Mouse (Mus musculus) naive thymus-derived CD4-positive, alpha-beta T cell, adult 2 months (primary cell): ENCODE measurements around the gene Slc29a2.

ENCODE experiments used
- DNase-seq: peaks from one replicate; pipeline ENCODE4 v3.0.0-alpha.2; 2011; ENCODE audit warnings: low read depth

Gene Slc29a2

GRCm38 (mm10) chr19:5032686-5033085 is 9.0 kb downstream of the Slc29a2 start:
- DNase-seq: no peak

- DNase-seq: no peak
Observed at GRCm38 (mm10) chr19:5036577-5036976, 12.9 kb downstream of the Slc29a2 start.

GRCm38 (mm10) chr19:5037678-5038571 is 14.3 kb downstream of the Slc29a2 start:
- DNase-seq: peak; percentile 59

- peak; percentile 88 for DNase-seq
Observed at GRCm38 (mm10) chr19:5038709-5039156, 15.1 kb downstream of the Slc29a2 start, which contains the start of the genes B4gat1 and AC124502.3. Gene B4gat1, plus strand, starts transcription at chr19:5038826. Gene AC124502.3, plus strand, starts transcription at chr19:5038891.

- DNase-seq: no peak
Observed at GRCm38 (mm10) chr19:5039301-5040114, 15.8 kb downstream of the Slc29a2 start.

- peak; percentile 90 for DNase-seq
Observed at GRCm38 (mm10) chr19:5040862-5041523, 17.3 kb downstream of the Slc29a2 start, which contains the start of gene Brms1. Gene Brms1, plus strand, starts transcription at chr19:5041354.

GRCm38 (mm10) chr19:5041588-5041987 is 17.9 kb downstream of the Slc29a2 start:
- DNase-seq: no peak

GRCm38 (mm10) chr19:5045531-5045930 is 21.9 kb downstream of the Slc29a2 start:
- DNase-seq: no peak

- no peak for DNase-seq
Observed at GRCm38 (mm10) chr19:5048138-5049056, 24.7 kb downstream of the Slc29a2 start.

GRCm38 (mm10) chr19:5049325-5049724 is 25.7 kb downstream of the Slc29a2 start:
- DNase-seq: no peak

GRCm38 (mm10) chr19:5050047-5050905 is 26.6 kb downstream of the Slc29a2 start, which contains the start of gene Rin1:
Gene Rin1, plus strand, starts transcription at chr19:5050481.
- peak; percentile 60 for DNase-seq

- DNase-seq: no peak
Observed at GRCm38 (mm10) chr19:5051031-5051430, 27.4 kb downstream of the Slc29a2 start.

- DNase-seq: no peak
Observed at GRCm38 (mm10) chr19:5051515-5051914, 27.9 kb downstream of the Slc29a2 start.

GRCm38 (mm10) chr19:5052166-5052822 is 28.6 kb downstream of the Slc29a2 start:
- no peak for DNase-seq

GRCm38 (mm10) chr19:5052853-5053252 is 29.2 kb downstream of the Slc29a2 start:
- DNase-seq: no peak

GRCm38 (mm10) chr19:5053909-5054308 is 30.2 kb downstream of the Slc29a2 start:
- peak; percentile 59 for DNase-seq

GRCm38 (mm10) chr19:5056251-5056650 is 32.6 kb downstream of the Slc29a2 start:
- DNase-seq: no peak

- no peak for DNase-seq
Observed at GRCm38 (mm10) chr19:5057876-5058775, 34.5 kb downstream of the Slc29a2 start.
